Mouse (Mus musculus): Measurements from ENCODE around the gene Gm48552. TPM values are rescaled to one million over a fixed set of nuclear protein-coding genes. Genes with fewer than 3 reads are reported as not detected.
A peak's percentile ranks its signal among the peaks of the same experiment; 100 is the strongest.

The Gm48552 gene
- total RNA-seq, 2 experiments from 2014 or later: 5.6 TPM; not detected in 1

GRCm38 (mm10) chr10:81383802-81384604 is 4.8 kb upstream of the Gm48552 start, which contains the start of the genes Dohh and Gm48551:
Gene Dohh, plus strand, starts transcription at chr10:81384428.
Gene Gm48551, plus strand, starts transcription at chr10:81384466.
- ATAC-seq (replicated peaks; ENCODE audit: low FRiP score, poor library complexity, severe bottlenecking): peak; percentile 65

- no peak for ATAC-seq (replicated peaks; ENCODE audit: low FRiP score, poor library complexity, severe bottlenecking)
Observed at GRCm38 (mm10) chr10:81384605-81384982, 4.2 kb upstream of the Gm48552 start.

- ATAC-seq (replicated peaks; ENCODE audit: low FRiP score, poor library complexity, severe bottlenecking): no peak
Observed at GRCm38 (mm10) chr10:81385603-81386306, 3.0 kb upstream of the Gm48552 start.

GRCm38 (mm10) chr10:81387716-81388115 is 1.1 kb upstream of the Gm48552 start:
- ATAC-seq (replicated peaks; ENCODE audit: low FRiP score, poor library complexity, severe bottlenecking): no peak

GRCm38 (mm10) chr10:81389373-81389772 is 568 bp downstream of the Gm48552 start:
- no peak; the same call in 1 of the 2 replicates for ATAC-seq (replicated peaks; ENCODE audit: low FRiP score, poor library complexity, severe bottlenecking)

- peak; percentile 48 for ATAC-seq (replicated peaks; ENCODE audit: low FRiP score, poor library complexity, severe bottlenecking)
Observed at GRCm38 (mm10) chr10:81389801-81390677, 1.2 kb downstream of the Gm48552 start.

- ATAC-seq (replicated peaks; ENCODE audit: low FRiP score, poor library complexity, severe bottlenecking): no peak
Observed at GRCm38 (mm10) chr10:81390678-81390965, 1.8 kb downstream of the Gm48552 start.

GRCm38 (mm10) chr10:81392270-81392669 is 3.5 kb downstream of the Gm48552 start:
- no peak for ATAC-seq (replicated peaks; ENCODE audit: low FRiP score, poor library complexity, severe bottlenecking)

- no peak for ATAC-seq (replicated peaks; ENCODE audit: low FRiP score, poor library complexity, severe bottlenecking)
Observed at GRCm38 (mm10) chr10:81392781-81393185, 4.0 kb downstream of the Gm48552 start, which contains the start of gene Smim24. Gene Smim24, plus strand, starts transcription at chr10:81393051.

GRCm38 (mm10) chr10:81393456-81394063 is 4.8 kb downstream of the Gm48552 start:
- no peak for ATAC-seq (replicated peaks; ENCODE audit: low FRiP score, poor library complexity, severe bottlenecking)

- peak; percentile 69 for ATAC-seq (replicated peaks; ENCODE audit: low FRiP score, poor library complexity, severe bottlenecking)
Observed at GRCm38 (mm10) chr10:81395127-81395526, 6.3 kb downstream of the Gm48552 start.

GRCm38 (mm10) chr10:81395865-81396264 is 7.1 kb downstream of the Gm48552 start:
- no peak for ATAC-seq (replicated peaks; ENCODE audit: low FRiP score, poor library complexity, severe bottlenecking)

GRCm38 (mm10) chr10:81396749-81397148 is 7.9 kb downstream of the Gm48552 start:
- no peak for ATAC-seq (replicated peaks; ENCODE audit: low FRiP score, poor library complexity, severe bottlenecking)

- no peak for ATAC-seq (replicated peaks; ENCODE audit: low FRiP score, poor library complexity, severe bottlenecking)
Observed at GRCm38 (mm10) chr10:81399296-81399695, 10.5 kb downstream of the Gm48552 start.

GRCm38 (mm10) chr10:81399798-81400308 is 11.0 kb downstream of the Gm48552 start:
- ATAC-seq (replicated peaks; ENCODE audit: low FRiP score, poor library complexity, severe bottlenecking): no peak

GRCm38 (mm10) chr10:81400371-81401204 is 11.8 kb downstream of the Gm48552 start:
- no peak for ATAC-seq (replicated peaks; ENCODE audit: low FRiP score, poor library complexity, severe bottlenecking)

- no peak for ATAC-seq (replicated peaks; ENCODE audit: low FRiP score, poor library complexity, severe bottlenecking)
Observed at GRCm38 (mm10) chr10:81401205-81401520, 12.4 kb downstream of the Gm48552 start.

- ATAC-seq (replicated peaks; ENCODE audit: low FRiP score, poor library complexity, severe bottlenecking): peak; percentile 68
Observed at GRCm38 (mm10) chr10:81401521-81402226, 12.9 kb downstream of the Gm48552 start.

Data from erythroblast, adult 5-6 weeks (primary cell).